Mouse (Mus musculus) layer of hippocampus, postnatal 25 days (tissue): ENCODE measurements around the gene Ncbp3. TPM values are rescaled to one million over a fixed set of nuclear protein-coding genes. Genes with fewer than 3 reads are reported as not detected.

Experiments used
- DNase-seq, 2 experiments: peaks; one replicate each; pipeline ENCODE4 v3.0.0; 2022; ENCODE audit warnings: mixed read lengths in 2 of 2, low spot score in 1 of 2; ENCODE audit errors: extremely low spot score in 1 of 2
- total RNA-seq, 2 experiments: library from RNA; stranded (reverse); gene quantifications; 2 replicates each; pipeline ENCODE4 v1.2.3; 2021

Gene Ncbp3
- total RNA-seq, 2 experiments from 2014 or later = 8.5 to 10.4 TPM

DNA sequence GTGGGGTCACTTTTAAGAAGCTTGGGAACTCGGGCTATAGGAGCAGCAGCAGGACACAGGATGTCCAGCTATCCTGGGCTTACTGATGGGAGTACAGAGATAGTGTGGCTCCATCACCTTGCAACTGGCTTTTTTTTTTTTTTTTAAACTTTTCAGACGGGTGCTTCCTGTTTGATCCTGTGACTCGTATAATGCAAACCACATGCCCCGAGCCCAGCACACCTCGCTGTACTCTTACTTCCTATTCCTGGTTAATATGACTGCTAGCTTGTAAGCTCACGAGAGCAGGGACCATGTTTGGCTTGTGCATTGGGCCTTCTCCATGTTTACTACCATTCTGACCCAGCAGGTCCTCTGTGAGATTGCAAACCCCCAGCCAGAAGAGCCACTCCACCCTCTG, 36.7 kb downstream of the Ncbp3 start:
- no peak for DNase-seq

DNA sequence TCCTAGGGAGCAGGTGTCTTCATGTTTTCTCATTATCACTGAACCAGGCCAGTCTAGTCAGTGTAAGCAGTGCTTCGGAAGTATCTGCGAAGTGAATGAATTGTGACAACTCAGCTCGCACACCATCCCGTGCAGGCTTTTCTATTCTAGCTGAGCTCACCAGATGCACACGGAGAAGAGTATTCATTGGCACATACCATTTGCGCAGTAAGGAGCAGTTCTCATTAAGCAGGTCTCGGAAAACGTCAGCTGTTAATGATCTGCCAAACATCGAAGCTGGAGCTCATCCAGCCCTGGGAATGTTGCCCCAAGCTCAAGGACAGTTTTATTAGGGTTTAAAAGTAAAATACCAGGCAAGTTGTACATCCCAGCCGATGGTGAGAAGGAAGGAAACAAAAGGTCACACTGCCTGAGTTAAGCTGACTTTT, 37.2 kb downstream of the Ncbp3 start:
- peak; percentile 20 to 29 for DNase-seq

DNA sequence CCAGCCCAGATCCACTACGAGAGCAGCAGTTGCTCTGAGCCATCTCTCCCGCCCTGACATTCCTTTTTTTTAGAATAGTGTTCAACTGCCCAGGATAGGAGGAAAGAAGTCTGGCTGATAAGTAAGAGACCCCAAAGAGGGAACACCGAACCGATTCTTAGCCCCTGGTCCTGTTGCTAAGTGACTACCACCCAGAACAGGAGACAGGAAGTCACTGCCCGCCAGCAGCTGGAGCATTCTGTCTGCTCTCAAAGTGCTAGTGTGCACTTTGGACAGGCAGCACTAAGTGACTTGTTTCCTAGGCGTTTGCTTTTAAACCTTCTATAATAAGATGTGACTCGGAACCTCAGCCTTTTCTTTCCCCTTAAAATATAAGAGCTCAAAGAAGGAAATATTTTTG, 37.8 kb downstream of the Ncbp3 start:
- no peak for DNase-seq

DNA sequence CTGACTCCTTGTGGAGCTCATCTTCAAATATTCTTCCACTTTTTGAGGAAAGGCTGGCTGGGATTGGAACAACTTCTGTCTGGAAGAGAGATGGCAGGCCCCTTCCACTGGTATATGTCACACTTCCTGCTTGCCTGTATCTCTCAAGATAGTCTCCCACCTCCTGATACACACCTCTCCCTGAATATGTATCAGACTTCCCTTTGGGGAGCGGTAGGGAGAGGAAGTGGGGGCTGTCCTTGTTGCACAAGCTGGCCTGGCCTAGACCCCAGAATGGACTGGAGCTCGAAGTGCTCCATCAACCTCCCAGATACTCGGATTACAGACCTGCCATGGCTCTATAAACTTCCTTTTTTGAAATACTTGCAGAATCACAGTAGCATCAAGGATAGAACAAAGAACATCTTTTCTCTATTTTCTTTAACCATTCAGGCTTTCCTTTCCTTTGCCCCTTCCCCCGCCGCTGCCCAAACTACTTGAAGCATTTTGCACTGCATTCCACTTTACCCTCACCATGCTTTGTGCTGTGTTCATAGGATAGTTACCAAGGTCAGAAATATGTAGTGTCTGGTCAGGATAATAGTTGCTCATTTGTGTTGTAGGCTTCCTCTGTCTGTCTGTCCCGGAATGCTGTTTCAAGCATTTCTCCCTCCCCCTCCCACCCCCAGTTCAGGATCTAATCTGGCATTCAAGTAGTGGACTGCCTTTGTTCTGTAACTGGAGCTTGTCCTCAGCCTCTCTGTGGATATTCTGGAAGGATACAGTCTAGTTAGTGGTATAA, 40.3 kb downstream of the Ncbp3 start:
- DNase-seq = no peak

DNA sequence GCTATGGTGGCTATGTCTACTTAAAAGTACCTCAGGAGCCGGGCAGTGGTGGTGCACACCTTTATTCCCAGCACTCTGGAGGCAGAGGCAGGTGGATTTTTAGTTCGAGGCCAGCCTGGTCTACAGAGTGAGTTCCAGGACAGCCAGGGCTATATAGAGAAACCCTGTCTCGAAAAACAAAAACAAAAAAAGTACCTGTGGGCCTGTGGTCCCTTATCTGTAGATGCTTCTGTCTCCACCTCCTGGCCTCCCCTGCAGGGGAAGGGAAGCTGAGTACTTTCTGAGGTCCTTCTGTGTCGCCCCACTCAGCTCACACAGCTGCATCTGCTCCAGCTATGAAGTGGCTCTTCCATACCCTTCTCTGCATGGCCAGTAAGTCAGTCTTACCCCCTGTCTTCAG, 42.7 kb downstream of the Ncbp3 start, which contains the start of gene Itgae:
TSS of gene Itgae (plus strand) at position 301 of the 400 bp plus-strand sequence.
- DNase-seq = no peak

DNA sequence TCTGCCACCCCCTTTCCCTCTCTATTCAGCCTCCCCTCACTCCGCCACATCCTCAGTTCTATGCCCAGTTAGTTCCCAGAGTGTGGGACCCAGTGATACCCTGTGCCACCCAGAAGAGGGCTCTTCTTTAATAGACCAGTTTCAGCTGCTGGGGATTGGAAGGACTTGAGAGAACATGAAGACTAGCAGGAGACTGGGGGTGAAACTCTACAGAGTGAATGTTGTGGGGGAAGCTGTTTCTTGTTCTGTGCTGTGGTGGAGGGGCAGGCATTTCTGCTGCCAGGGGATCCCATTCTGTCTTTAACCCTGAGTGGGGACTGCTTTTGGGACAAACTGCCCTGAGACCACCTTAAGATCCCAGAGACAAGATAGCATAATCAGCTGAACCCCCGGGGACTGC, 43.2 kb downstream of the Ncbp3 start:
- DNase-seq = no peak

DNA sequence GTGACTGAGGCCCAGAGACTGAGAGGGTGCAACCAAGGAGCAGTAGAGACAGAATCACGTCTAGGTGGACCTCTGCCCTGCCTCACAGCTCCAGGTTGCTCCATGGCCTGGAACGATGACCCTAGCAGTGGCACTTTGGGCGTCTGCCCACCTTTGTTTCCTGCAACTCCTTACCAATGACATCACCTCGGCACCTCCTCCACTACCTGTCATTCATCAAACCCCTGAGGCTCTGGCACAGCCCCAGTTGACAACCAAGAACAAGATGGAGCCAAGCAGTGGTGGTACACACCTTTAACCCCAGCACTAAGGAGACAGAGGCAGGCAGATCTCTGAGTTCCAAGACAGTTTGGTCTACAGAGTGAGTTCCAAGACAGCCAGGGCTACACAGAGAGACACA, 44.5 kb downstream of the Ncbp3 start:
- no peak for DNase-seq

DNA sequence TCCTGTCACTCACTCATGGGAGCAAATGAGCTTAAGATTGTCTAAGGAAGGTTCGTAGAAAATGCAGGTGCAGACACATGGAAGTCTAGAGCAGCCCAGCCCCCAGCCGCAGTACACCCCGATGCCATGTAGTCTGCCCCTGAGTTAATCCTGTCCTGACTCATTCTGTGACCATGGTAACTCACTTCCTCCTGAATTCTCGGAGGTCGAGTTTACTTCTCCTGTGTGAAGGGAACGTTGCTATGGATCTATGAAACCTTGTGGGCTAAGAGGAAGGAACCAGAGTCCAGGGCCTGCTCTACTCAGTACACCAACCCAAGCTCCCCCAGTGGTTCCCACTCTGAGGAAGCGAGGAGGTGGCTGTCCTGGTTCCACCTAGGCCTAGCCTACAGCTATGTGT, 45.3 kb downstream of the Ncbp3 start:
- no peak for DNase-seq

DNA sequence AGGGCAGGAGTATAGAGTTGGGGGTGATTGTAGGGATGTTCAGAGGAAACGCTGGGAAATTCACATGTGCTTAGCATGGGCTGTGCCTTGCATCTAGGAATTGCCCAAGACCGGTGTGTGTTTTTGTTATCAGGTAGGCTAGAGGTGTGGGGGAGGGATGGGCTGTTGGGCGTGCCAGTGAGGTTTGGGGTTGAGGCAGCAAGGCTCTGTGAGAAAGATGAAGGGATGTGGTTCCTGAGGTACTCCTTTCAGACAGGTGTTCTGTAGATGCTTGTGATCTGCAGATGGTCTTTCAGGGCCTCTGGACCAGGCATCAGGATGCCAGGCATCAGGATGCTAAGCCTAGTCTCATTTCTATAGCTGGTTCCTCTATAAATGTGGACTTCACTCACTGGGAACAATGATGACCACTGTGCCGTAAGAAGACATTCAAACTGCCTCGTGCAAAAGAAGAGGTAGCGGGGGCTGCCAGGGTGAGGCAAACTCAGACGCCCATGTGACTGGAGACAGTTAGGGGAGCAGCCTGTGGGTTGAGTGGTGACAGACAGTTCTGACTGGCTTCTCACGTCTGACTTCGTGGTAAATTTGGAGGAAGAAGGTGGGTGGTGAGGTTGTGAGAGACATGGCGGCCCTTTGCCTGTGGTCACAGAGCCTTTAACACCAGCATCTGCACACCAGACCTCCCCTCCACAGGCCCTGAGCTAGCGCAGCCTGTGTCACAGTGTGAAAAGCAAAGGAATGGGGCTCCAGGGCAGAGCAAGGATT, 46.8 kb downstream of the Ncbp3 start:
- DNase-seq = no peak

DNA sequence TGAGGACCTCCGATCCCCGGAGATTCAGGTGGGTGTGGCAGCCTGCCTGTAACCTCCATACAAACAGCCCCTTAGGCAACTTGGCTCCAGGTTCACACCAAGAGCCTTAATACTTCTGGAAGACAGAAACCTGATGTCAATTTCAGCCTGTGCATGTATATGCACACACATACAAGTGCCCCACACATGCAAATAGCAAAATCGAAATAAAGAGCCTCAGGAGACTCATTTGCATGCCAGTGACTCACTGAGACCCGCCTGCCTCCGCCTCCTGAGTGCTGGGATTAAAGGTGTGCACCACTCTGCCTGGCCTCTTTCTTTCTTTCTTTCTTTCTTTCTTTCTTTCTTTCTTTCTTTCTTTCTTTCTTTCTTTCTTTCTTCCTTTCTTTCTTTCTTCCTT, 51.3 kb downstream of the Ncbp3 start:
- DNase-seq = no peak

DNA sequence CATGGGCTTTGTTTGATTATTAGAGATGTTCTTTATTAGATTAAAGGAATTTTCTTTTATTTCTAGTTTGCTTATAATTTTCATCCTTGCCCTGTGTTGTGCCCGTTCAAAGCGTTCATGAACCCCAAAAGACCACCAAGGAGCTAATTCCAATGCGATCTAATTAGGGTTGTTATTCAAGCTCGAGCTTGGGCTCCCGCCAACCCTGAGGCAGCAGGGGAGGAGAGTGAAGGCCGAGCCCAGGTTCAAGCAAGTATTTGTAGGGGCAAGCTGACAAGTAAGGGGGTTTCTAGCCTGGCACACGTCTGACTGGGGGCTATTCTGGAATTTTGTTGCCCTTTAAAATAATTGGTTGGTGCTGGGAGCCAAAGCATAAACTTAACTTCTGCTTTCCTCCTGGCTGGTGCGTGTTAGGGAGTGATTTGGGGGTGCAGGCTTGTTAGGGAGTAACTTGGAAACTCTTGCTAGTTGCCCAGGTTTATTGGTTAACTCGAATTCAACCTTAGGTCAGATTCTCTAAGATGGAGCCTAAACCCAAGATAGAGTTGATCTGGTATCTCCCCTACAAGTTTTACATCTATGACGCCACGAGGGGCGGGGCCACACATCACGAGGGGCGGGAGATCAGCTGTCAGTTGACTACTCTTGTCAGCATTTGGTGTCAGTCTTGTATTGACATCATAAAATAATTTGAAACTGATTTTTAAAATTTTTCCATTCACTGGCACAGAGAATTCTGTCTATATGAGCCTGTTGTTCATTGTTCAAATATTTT, 52.6 kb downstream of the Ncbp3 start:
- DNase-seq = no peak

DNA sequence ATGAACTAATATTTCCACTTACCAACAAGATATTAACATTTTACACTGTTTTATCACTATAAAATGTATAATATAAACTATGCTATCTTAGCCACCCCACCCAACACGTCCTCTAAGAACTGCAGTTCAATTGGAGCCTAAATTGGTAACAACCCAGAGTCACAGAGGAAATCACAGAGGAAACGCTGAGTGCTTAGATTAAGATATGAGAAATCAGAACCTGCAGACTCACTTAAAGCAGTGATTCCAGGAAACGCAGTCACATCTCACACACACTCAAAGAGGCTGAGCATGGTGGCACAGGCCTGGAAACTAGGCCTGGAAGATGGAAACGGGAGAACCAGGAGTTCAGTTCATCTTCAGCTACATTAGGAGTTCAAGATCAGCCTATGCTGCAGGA, 53.7 kb downstream of the Ncbp3 start:
- DNase-seq = no peak

DNA sequence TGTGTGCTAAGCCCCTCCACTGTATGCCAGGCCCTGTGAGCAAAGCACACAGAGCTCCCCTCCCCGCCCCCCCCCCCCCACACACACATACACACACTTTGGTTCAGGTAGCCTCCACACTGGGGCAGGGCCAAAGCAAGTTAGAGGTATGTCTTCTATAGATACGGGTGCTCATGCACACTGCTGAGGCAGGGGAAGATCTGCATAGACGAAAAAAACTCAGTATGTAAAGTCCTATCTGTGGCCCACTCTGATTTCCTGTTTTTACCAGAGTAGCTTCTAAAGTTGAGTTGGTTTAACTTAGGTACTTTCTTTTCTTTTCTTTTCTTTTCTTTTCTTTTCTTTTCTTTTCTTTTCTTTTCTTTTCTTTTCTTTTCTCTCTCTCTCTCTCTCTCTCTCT, 57.7 kb downstream of the Ncbp3 start:
- DNase-seq = no peak

DNA sequence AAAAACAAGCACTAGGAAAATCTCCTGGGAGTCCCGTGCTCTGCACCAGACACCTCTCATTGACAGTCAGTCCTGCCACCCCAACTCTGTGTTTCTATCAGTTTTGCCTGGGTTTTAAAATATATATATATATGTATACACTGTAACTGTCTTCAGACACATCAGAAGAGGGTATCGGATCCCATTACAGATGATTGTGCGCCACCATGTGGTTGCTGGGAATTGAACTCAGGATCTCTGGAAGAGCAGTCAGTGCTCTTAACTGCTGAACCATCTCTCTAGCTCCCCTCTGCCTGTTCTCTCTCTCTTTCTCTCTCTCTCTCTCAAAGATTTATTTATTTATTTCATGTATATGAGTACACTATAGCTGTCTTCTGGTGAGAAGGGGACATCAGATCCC, 59.8 kb downstream of the Ncbp3 start:
- DNase-seq = peak in 1 of 2 experiments; percentile 64

DNA sequence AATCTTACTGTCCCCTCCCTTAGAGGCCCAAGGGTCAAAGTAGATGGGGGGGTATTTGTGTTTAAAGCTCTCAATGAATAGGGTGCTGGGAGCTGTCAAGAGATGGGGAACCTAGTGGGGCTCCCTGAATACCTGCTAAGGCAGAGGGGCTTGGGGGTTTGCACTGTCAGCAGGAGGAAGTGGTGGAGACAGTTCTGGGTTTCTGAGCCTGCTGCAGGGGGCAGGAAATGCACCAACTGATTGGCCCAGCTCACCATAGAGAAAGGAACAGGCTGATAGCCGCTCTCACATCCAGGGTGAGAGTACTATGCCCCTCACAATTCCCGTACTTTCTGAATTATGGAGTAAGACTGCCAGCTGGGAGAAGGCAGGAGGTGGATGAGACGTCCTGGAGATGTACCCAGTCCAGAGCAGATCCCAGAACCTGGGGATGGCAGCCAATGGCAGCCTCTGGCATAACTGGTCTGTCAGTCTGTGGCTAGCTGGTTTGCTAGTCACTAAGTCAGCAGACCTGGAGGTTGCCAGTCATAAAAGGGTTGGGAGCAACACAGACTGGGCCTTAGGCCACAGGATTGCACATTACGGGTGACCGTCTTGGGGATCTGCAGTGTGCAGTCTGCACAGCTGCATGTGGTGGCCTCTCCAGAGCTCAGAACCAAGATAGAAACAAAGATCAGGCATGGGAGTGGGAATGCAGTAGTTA, 60.8 kb downstream of the Ncbp3 start:
- DNase-seq = no peak

DNA sequence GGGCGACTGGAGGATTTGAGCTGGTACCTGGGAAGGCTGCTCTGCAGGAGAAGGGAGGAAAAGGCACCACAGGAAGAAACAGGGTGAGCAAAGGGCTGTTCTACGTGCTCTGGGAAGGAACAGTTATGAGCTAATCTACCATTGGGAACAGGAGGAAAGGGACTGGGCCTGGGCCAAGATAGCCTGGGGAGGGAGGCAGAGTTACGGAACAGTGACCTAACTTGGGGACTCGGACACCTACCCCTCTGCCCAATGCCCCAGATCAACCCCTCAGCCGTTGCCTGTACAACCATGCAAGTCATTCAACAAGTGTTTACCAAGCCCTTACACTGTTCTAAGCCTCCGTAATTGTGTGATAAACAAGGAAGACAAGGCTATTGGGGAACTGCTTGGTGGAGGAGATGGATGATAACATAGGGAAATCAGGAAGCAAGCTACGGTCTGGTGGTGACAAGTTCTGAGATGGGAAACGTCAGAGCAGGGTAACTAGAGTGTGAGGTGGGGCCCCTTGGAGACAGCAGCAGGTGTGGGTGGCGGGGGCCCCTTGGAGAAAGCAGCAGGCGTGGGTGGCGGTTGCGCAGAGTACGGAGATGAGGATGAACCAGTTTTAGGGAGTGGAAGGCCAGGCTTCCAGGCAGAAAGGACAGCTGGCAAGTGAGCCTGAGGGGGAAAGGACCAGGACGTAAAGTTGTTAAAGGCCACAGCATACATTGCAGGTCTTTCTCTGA, 61.5 kb downstream of the Ncbp3 start:
- DNase-seq = no peak

DNA sequence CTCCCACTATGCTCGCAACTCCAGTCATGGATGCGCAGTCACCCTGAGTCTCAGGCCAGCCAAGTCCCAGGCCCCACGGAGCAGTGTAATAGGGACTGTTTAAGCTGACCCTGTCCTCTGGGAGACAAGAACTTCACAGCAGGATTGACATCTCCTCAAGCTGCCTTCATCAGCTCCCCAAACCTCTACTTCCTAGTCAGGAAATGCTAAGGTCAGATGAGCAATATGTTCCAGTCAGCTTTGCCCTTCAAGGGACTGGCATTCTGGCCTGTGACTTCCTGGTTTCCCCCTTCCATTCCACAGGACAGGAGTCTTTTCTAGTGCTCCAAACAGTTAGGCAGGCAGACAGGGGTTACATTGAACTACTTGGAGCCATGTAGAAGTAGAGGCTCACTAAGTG, 62.4 kb downstream of the Ncbp3 start:
- DNase-seq = no peak

DNA sequence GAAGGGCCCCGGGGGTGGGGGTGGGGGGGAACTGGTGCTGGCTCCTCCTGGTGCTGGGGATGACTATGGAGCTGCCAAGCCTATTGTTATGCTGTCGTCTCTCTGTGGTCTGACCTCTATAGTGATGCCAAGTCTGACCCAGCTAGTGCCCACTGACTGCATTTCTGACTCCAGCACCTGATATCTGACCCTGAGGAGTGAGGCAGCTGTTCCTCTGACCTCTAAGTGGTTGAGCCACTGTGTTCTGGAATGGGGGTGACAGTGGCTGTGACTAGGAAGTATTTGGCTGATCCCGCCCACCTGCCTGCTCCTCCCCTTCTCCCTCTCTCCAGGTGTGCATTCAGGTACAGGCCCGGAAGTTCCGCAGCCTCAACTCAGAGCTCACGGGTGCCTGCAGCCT, 63.8 kb downstream of the Ncbp3 start:
- no peak for DNase-seq

DNA sequence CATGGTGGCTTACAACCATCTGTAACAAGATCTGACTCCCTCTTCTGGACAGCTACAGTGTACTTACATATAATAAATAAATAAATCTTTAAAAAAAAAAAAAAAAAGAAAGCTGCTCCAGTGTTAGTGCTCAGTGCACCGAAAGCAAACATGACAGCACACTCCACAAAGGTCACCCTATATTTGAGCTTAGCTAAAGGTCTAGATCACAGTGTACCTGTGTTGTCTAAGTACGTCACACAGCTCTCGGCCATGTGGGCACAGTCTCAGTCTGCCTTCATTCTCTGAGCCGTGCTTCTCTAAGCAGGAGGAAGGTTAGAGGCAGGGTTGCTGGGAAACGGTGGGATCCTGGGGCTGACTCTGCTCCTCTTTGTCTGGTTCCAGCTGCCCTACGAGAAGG, 78.9 kb downstream of the Ncbp3 start:
- no peak for DNase-seq

DNA sequence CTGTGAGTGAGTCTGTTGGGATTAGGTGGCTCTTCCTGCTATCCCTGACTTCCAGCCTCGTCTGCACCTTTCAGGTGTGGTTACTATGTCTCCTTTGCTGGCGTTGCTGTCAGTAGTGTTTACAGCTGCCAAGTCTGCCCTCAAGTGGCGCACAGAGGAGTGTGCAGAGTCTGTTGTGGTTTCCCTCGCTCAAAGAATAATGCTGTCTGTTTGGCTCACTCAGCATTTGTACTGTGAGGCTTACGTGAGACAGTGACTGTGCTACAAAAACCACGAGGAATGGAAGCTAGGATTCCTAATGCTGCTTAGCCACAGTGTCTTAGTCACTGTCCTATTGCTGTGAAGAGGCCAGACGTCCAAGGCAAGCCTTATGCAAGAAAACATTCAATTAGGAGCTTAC, 83.4 kb downstream of the Ncbp3 start:
- no peak for DNase-seq
